Mouse (Mus musculus): ENCODE results near the gene Hlx. TPM values are rescaled to one million over a fixed set of nuclear protein-coding genes. Genes with fewer than 3 reads are reported as not detected.

Hlx gene
- polyA plus RNA-seq, 1 experiment = 34.7 TPM

- Histone ChIP-seq H3K27me3 (ENCODE audit: control insufficient read depth, insufficient read depth, insufficient read length) (no peaks in the 10 kb centered on the region), H3ac (ENCODE audit: control insufficient read depth, insufficient read length, low read depth) (no peak overlapping the region), H3K79me2 (ENCODE audit: control insufficient read depth, insufficient read depth) (peaks cover 46% of the 10 kb centered on the region), H3K4me3 (ENCODE audit: insufficient read depth, poor library complexity, severe bottlenecking) (no peak overlapping the region), H3K79me3 (ENCODE audit: low read depth) (peaks cover 35% of the 10 kb centered on the region), H3K36me3 (ENCODE audit: control insufficient read depth, insufficient read depth) (peaks cover 64% of the 10 kb centered on the region)
- TF ChIP-seq MYOD1 (IDR thresholded peaks at IDR 0.05; ENCODE audit: control insufficient read depth, insufficient read length, low read depth) (no peak), CEBPB (IDR thresholded peaks at IDR 0.05; ENCODE audit: low read depth) (no peak), CTCF (IDR thresholded peaks at IDR 0.05; ENCODE audit: control insufficient read depth, insufficient read depth, insufficient read length) (no peak), MAX (IDR thresholded peaks at IDR 0.05) (no peak), FOSL1 (IDR thresholded peaks at IDR 0.05; ENCODE audit: insufficient read depth, low read length, poor library complexity, severe bottlenecking) (no peak), MYOG (IDR thresholded peaks at IDR 0.05; ENCODE audit: control insufficient read depth, extremely low read depth, insufficient read length) (no peak)
Measured at GRCm38 (mm10) chr1:184727401-184728265, 4.8 kb downstream of the Hlx start.

- TF ChIP-seq FOSL1 (IDR thresholded peaks at IDR 0.05; ENCODE audit: insufficient read depth, low read length, poor library complexity, severe bottlenecking) (no peak), MYOD1 (IDR thresholded peaks at IDR 0.05; ENCODE audit: control insufficient read depth, insufficient read length, low read depth) (no peak), CTCF (IDR thresholded peaks at IDR 0.05; ENCODE audit: control insufficient read depth, insufficient read depth, insufficient read length) (no peak), MAX (IDR thresholded peaks at IDR 0.05) (no peak), MYOG (IDR thresholded peaks at IDR 0.05; ENCODE audit: control insufficient read depth, extremely low read depth, insufficient read length) (no peak), CEBPB (IDR thresholded peaks at IDR 0.05; ENCODE audit: low read depth) (no peak), USF1 (IDR thresholded peaks at IDR 0.05; ENCODE audit: low read depth) (no peak)
Measured at GRCm38 (mm10) chr1:184726576-184727300, 5.7 kb downstream of the Hlx start.

GRCm38 (mm10) chr1:184725318-184725790 is 7.1 kb downstream of the Hlx start:
- no peak for TF ChIP-seq CEBPB (IDR thresholded peaks at IDR 0.05; ENCODE audit: low read depth)
- no peak for TF ChIP-seq MYOG (IDR thresholded peaks at IDR 0.05; ENCODE audit: control insufficient read depth, extremely low read depth, insufficient read length)
- no peak for TF ChIP-seq CTCF (IDR thresholded peaks at IDR 0.05; ENCODE audit: control insufficient read depth, insufficient read depth, insufficient read length)
- TF ChIP-seq MYOD1 (IDR thresholded peaks at IDR 0.05; ENCODE audit: control insufficient read depth, insufficient read length, low read depth) = no peak
- no peak for TF ChIP-seq FOSL1 (IDR thresholded peaks at IDR 0.05; ENCODE audit: insufficient read depth, low read length, poor library complexity, severe bottlenecking)
- TF ChIP-seq USF1 (IDR thresholded peaks at IDR 0.05; ENCODE audit: low read depth) = no peak
- no peak for TF ChIP-seq MAX (IDR thresholded peaks at IDR 0.05)
- Histone ChIP-seq H3K79me3 (ENCODE audit: low read depth) (peaks cover 20% of the 10 kb centered on the region), H3K4me3 (ENCODE audit: insufficient read depth, poor library complexity, severe bottlenecking) (no peak overlapping the region), H3K36me3 (ENCODE audit: control insufficient read depth, insufficient read depth) (peaks cover 57% of the 10 kb centered on the region), H3K27me3 (ENCODE audit: control insufficient read depth, insufficient read depth, insufficient read length) (no peaks in the 10 kb centered on the region), H3ac (ENCODE audit: control insufficient read depth, insufficient read length, low read depth) (no peak overlapping the region), H3K79me2 (ENCODE audit: control insufficient read depth, insufficient read depth) (peaks cover 27% of the 10 kb centered on the region)

More at GRCm38 (mm10) chr1:184726576-184727300, 5.7 kb downstream of the Hlx start:
- Histone ChIP-seq H3K79me2 (ENCODE audit: control insufficient read depth, insufficient read depth) (peaks cover 41% of the 10 kb centered on the region), H3K36me3 (ENCODE audit: control insufficient read depth, insufficient read depth) (peaks cover 64% of the 10 kb centered on the region), H3K79me3 (ENCODE audit: low read depth) (peaks cover 32% of the 10 kb centered on the region), H3K27me3 (ENCODE audit: control insufficient read depth, insufficient read depth, insufficient read length) (no peaks in the 10 kb centered on the region), H3ac (ENCODE audit: control insufficient read depth, insufficient read length, low read depth) (no peak overlapping the region), H3K4me3 (ENCODE audit: insufficient read depth, poor library complexity, severe bottlenecking) (no peak overlapping the region)

- peaks cover 21% of the 10 kb centered on the region for H3K79me2 ChIP-seq (ENCODE audit: control insufficient read depth, insufficient read depth)
- TF ChIP-seq CEBPB (IDR thresholded peaks at IDR 0.05; ENCODE audit: low read depth) = no peak
- no peak for TF ChIP-seq MYOG (IDR thresholded peaks at IDR 0.05; ENCODE audit: control insufficient read depth, extremely low read depth, insufficient read length)
- no peak for TF ChIP-seq MAX (IDR thresholded peaks at IDR 0.05)
- no peak for TF ChIP-seq USF1 (IDR thresholded peaks at IDR 0.05; ENCODE audit: low read depth)
- no peak for TF ChIP-seq MYOD1 (IDR thresholded peaks at IDR 0.05; ENCODE audit: control insufficient read depth, insufficient read length, low read depth)
- TF ChIP-seq FOSL1 (IDR thresholded peaks at IDR 0.05; ENCODE audit: insufficient read depth, low read length, poor library complexity, severe bottlenecking) = no peak
- TF ChIP-seq CTCF (IDR thresholded peaks at IDR 0.05; ENCODE audit: control insufficient read depth, insufficient read depth, insufficient read length) = no peak
- peaks cover 51% of the 10 kb centered on the region for H3K36me3 ChIP-seq (ENCODE audit: control insufficient read depth, insufficient read depth)
- H3K4me3 ChIP-seq (ENCODE audit: insufficient read depth, poor library complexity, severe bottlenecking) = no peak overlapping the region
- peaks cover 14% of the 10 kb centered on the region for H3K79me3 ChIP-seq (ENCODE audit: low read depth)
- H3K27me3 ChIP-seq (ENCODE audit: control insufficient read depth, insufficient read depth, insufficient read length) = no peaks in the 10 kb centered on the region
- no peak overlapping the region for H3ac ChIP-seq (ENCODE audit: control insufficient read depth, insufficient read length, low read depth)
Measured at GRCm38 (mm10) chr1:184724551-184725317, 7.7 kb downstream of the Hlx start.

GRCm38 (mm10) chr1:184723899-184724298 is 8.5 kb downstream of the Hlx start:
- H3K4me3 ChIP-seq (ENCODE audit: insufficient read depth, poor library complexity, severe bottlenecking) = no peak overlapping the region
- H3K27me3 ChIP-seq (ENCODE audit: control insufficient read depth, insufficient read depth, insufficient read length) = no peaks in the 10 kb centered on the region
- peaks cover 43% of the 10 kb centered on the region for H3K36me3 ChIP-seq (ENCODE audit: control insufficient read depth, insufficient read depth)
- TF ChIP-seq MYOG (IDR thresholded peaks at IDR 0.05; ENCODE audit: control insufficient read depth, extremely low read depth, insufficient read length) (no peak), USF1 (IDR thresholded peaks at IDR 0.05; ENCODE audit: low read depth) (no peak), MYOD1 (IDR thresholded peaks at IDR 0.05; ENCODE audit: control insufficient read depth, insufficient read length, low read depth) (no peak), MAX (IDR thresholded peaks at IDR 0.05) (no peak), FOSL1 (IDR thresholded peaks at IDR 0.05; ENCODE audit: insufficient read depth, low read length, poor library complexity, severe bottlenecking) (no peak), CTCF (IDR thresholded peaks at IDR 0.05; ENCODE audit: control insufficient read depth, insufficient read depth, insufficient read length) (no peak), CEBPB (IDR thresholded peaks at IDR 0.05; ENCODE audit: low read depth) (no peak)
- H3K79me3 ChIP-seq (ENCODE audit: low read depth) = peaks cover 6% of the 10 kb centered on the region
- no peak overlapping the region for H3ac ChIP-seq (ENCODE audit: control insufficient read depth, insufficient read length, low read depth)
- peaks cover 13% of the 10 kb centered on the region for H3K79me2 ChIP-seq (ENCODE audit: control insufficient read depth, insufficient read depth)
